Mouse (Mus musculus) hindbrain, embryonic 16.5 days (tissue): ENCODE data around the gene Fam240a. TPM values are rescaled to one million over a fixed set of nuclear protein-coding genes. Genes with fewer than 3 reads are reported as not detected.

ENCODE experiments used
- ATAC-seq: fragments of 200-750 bp; cut with Nextera tagmentation; 2 replicates; pipeline ENCODE4 v1.8.0; 2017; ENCODE audit warnings: moderate TSS enrichment, moderate library complexity
- H3K27ac ChIP-seq: fragments of 300-500 bp; sonication (generic); 2 replicates; pipeline ENCODE4 v1.5.1; 2014; ENCODE audit warnings: low read depth, mild to moderate bottlenecking, control low read depth, low read length, moderate library complexity
- H3K27me3 ChIP-seq: fragments of 300-500 bp; sonication (generic); replicated peaks from 2 replicates; pipeline ENCODE4 v1.6.1; 2014; ENCODE audit warnings: low read length; ENCODE audit not compliant: control insufficient read depth, insufficient read depth
- H3K36me3 ChIP-seq: fragments of 300-500 bp; sonication (generic); 2 replicates; pipeline ENCODE4 v1.6.1; 2014; ENCODE audit warnings: mild to moderate bottlenecking, low read length, moderate library complexity, mixed read lengths; ENCODE audit not compliant: control insufficient read depth, insufficient read depth
- H3K4me1 ChIP-seq: fragments of 300-500 bp; sonication (generic); 2 replicates; pipeline ENCODE4 v1.6.1; 2014; ENCODE audit warnings: low read depth, low read length; ENCODE audit not compliant: control insufficient read depth, insufficient read depth
- H3K4me2 ChIP-seq: fragments of 300-500 bp; sonication (generic); 2 replicates; pipeline ENCODE4 v1.6.1; 2014; ENCODE audit warnings: mild to moderate bottlenecking, low read length, control low read depth, moderate library complexity
- H3K4me3 ChIP-seq: fragments of 300-500 bp; sonication (generic); 2 replicates; pipeline ENCODE4 v1.5.1; 2014; ENCODE audit warnings: mild to moderate bottlenecking, low read length, control low read depth, moderate library complexity
- H3K9ac ChIP-seq: fragments of 300-500 bp; sonication (generic); 2 replicates; pipeline ENCODE4 v1.6.1; 2014; ENCODE audit warnings: low read depth, mild to moderate bottlenecking, control low read depth, low read length, moderate library complexity
- H3K9me3 ChIP-seq: fragments of 300-500 bp; sonication (generic); 2 replicates; pipeline ENCODE4 v1.6.1; 2014; ENCODE audit warnings: mild to moderate bottlenecking, low read length, moderate library complexity; ENCODE audit not compliant: control insufficient read depth
- WGBS: fragments of 180-500 bp; shearing (Covaris S2); extraction: QIAGEN DNeasy Blood & Tissue Kit; methylation state at CpG from one replicate; pipeline ENCODE4 v1.1.7; 2014; 5-methylcytosine and 5-hydroxymethylcytosine counted together
- polyA plus RNA-seq: library from polyadenylated mRNA; unstranded; fragments of >200 nt; fragmentation: Nextera tagmentation; extraction: Ambion mirVana; gene quantifications from 2 replicates; pipeline ENCODE4 v1.2.1, GENCODE M21; 2015

Gene Fam240a
- not detected in 2 replicates for polyA plus RNA-seq

DNA sequence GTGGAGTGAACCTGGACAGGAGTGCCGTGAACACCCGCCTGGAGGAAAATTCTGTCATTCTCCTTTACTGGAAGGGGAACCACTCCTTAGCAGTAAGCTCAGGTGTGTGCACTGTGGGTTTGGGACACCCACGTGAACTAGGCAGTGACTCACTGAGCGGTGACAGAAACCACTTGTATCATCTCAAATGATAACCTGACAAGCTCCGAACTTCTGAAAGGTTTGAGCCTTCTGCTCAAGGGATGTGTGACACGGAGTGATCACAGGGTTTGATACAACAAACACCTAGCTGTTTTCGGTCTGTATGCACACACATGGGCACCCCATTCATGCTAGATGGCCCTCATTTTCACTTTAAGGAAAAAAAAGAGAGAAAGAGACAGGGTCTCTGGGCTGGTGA, at the start of gene Fam240a:
Fam240a (minus strand) TSS at position 76 of the 400 bp plus-strand sequence.
- peaks cover 2% of the 10 kb centered on the region; the same call in 1 of the 2 replicates for H3K4me1 ChIP-seq
- ATAC-seq, result no peak
- no peak within 1 kb of the TSS for H3K4me2 ChIP-seq
- H3K4me3 ChIP-seq, result no peak within 1 kb of the TSS
- no peaks in the 10 kb centered on the region for H3K27me3 ChIP-seq
- H3K36me3 ChIP-seq, result no peaks in the 10 kb centered on the region
- H3K27ac ChIP-seq, result no peak within 1 kb of the TSS
- H3K9me3 ChIP-seq, result no peaks in the 10 kb centered on the region
- WGBS, result 92% methylated on average over 7 of the region's 7 CpGs
- H3K9ac ChIP-seq, result no peak within 1 kb of the TSS

DNA sequence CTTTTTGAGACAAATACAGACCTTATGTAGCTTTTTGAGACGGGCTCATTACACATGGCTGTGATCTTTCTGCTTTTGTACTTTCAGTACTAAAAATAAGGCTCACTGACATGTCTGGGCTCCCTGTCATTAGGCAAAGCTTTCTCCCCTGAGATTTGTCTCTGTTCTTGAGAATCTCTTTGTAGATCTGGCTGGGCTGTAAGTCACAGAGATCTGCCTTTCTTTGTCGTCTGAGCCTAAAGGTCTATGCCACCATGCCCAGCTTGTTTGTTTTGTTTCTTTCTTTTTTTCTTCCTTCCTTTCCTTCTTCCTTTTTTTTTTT, 49.2 kb upstream of the Fam240a start:
- Histone ChIP-seq H3K9ac (no peak overlapping the region), H3K4me2 (no peak overlapping the region), H3K36me3 (no peaks in the 10 kb centered on the region), H3K27ac (no peak overlapping the region), H3K27me3 (no peaks in the 10 kb centered on the region), H3K4me3 (no peak overlapping the region), H3K4me1 (no peaks in the 10 kb centered on the region), H3K9me3 (no peaks in the 10 kb centered on the region)
- 79% methylated on average over 2 of the region's 2 CpGs for WGBS
- ATAC-seq, result no peak

DNA sequence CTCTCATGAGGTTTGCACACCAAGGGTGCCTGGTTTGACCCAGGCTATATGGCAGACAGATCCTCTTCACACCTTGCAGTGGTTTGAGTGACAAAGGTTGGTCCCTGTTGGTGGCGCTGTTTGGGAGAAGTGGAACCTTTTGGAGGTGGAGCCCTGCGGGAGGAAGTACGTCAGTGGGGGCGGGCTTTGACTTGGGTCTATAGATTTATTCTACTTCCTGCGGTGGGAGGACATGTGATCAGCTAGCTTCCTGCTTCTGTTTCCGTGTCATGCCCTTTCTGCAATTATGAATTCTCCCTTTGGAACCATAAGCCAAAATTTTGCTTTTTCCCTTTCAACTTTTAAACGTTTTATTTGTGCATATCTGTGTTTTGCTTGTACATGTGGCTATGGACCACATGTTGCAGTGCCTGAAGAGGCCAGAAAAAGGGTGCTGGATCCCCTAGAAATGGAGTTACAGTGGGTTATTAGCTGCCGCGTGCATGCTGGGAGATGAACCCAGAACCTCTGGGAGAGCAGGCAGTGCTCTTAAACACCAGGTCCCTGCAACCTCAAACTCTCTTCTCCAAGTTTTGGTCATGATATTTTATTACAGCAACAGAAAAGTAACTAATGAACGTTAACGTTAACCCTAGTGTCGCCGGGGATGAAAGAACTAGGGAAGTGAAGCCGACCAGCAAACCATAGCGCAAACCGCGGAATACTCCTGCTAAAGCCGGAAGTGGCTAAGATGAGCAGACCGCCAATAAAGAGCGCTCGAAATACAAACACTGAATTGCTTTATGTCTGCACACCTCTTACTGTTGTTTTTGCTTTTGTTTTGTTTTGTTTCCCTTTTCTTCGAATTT, 48.6 kb upstream of the Fam240a start:
- no peak for ATAC-seq
- H3K27me3 ChIP-seq, result no peaks in the 10 kb centered on the region
- H3K4me2 ChIP-seq, result no peak overlapping the region
- H3K27ac ChIP-seq, result no peak overlapping the region
- H3K9me3 ChIP-seq, result no peaks in the 10 kb centered on the region
- H3K4me3 ChIP-seq, result no peak overlapping the region
- 89% methylated on average over 22 of the region's 22 CpGs for WGBS
- H3K9ac ChIP-seq, result no peak overlapping the region
- no peaks in the 10 kb centered on the region for H3K36me3 ChIP-seq
- H3K4me1 ChIP-seq, result no peaks in the 10 kb centered on the region

GRCm38 (mm10) chr9:110963566-110964115, 47.0 kb upstream of the Fam240a start:
- Histone ChIP-seq H3K36me3 (no peaks in the 10 kb centered on the region), H3K27ac (no peak overlapping the region), H3K9me3 (no peaks in the 10 kb centered on the region), H3K4me3 (no peak overlapping the region), H3K27me3 (no peaks in the 10 kb centered on the region), H3K4me2 (no peak overlapping the region), H3K4me1 (no peaks in the 10 kb centered on the region), H3K9ac (no peak overlapping the region)
- no peak for ATAC-seq
- WGBS, result 88% methylated on average over 8 of the region's 8 CpGs

GRCm38 (mm10) chr9:110961386-110961785, 44.7 kb upstream of the Fam240a start:
- no peak overlapping the region for H3K4me3 ChIP-seq

DNA sequence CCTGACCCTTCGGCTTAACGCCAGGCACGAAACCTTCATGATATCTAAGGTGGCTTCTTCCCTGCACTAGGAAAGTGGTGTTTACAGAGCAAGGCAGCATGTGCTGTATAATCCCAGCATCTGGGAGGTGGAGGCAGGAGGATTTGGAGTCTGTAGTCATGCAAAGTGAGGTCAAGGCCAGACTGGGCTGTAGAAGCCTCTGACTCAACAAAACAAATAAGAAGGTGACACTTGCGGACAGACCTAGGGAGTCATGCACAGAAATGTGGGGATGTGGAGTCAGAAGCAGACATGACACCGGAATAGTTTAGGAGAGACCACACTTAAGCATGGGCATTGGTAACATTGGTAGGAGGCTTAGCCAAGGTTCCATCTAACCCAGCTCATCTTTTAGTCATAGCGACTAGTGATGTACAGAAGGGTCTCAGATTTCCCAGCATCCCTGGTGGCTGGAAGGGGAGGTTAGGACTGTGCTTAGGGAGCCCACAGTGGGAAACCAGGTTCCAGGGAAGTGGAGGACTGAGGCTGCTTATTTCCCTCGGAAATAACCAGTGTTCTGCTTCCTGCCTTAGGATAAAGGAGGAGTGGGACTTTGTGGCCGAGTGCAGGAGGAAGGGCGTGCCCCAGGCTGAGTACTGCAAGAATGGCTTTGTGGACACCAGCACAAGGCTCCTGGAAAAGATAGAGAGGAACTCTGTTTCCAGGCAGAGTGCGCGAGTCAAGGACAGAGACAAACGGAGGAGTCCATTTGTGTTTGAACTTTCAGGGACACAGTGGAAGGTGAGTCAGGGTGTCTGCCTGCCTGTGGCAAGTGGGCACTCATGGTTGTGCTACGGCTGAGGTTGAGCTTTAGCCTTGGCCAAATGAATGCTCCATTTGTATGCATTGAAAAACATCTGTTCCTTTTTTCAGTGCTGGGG, 43.8 kb upstream of the Fam240a start:
- Histone ChIP-seq H3K4me2 (no peak overlapping the region), H3K27me3 (no peaks in the 10 kb centered on the region; the same call in 1 of the 2 replicates), H3K4me1 (no peaks in the 10 kb centered on the region), H3K27ac (no peak overlapping the region), H3K36me3 (no peaks in the 10 kb centered on the region), H3K9me3 (no peaks in the 10 kb centered on the region), H3K4me3 (no peak overlapping the region), H3K9ac (no peak overlapping the region)
- 87% methylated on average over 13 of the region's 13 CpGs for WGBS
- ATAC-seq, result no peak

More at GRCm38 (mm10) chr9:110961386-110961785, 44.7 kb upstream of the Fam240a start:
- H3K9me3 ChIP-seq, result no peaks in the 10 kb centered on the region
- no peak overlapping the region for H3K9ac ChIP-seq
- no peak overlapping the region for H3K27ac ChIP-seq
- WGBS, result 98% methylated on average over 8 of the region's 8 CpGs
- no peaks in the 10 kb centered on the region for H3K36me3 ChIP-seq
- no peaks in the 10 kb centered on the region for H3K4me1 ChIP-seq
- no peak overlapping the region for H3K4me2 ChIP-seq
- ATAC-seq, result no peak
- no peaks in the 10 kb centered on the region for H3K27me3 ChIP-seq

GRCm38 (mm10) chr9:110959669-110960068, 43.0 kb upstream of the Fam240a start:
- 82% methylated on average over 5 of the region's 5 CpGs for WGBS
- no peak overlapping the region for H3K9ac ChIP-seq
- ATAC-seq, result no peak

GRCm38 (mm10) chr9:110955962-110956361, 39.3 kb upstream of the Fam240a start:
- Histone ChIP-seq H3K4me2 (no peak overlapping the region), H3K4me1 (no peaks in the 10 kb centered on the region), H3K9ac (no peak overlapping the region), H3K27me3 (no peaks in the 10 kb centered on the region; the same call in 1 of the 2 replicates), H3K4me3 (no peak overlapping the region), H3K36me3 (no peaks in the 10 kb centered on the region), H3K9me3 (no peaks in the 10 kb centered on the region), H3K27ac (no peak overlapping the region)
- ATAC-seq, result no peak
- WGBS, result 86% methylated on average over 6 of the region's 6 CpGs

More at GRCm38 (mm10) chr9:110959669-110960068, 43.0 kb upstream of the Fam240a start:
- Histone ChIP-seq H3K27me3 (no peaks in the 10 kb centered on the region; the same call in 1 of the 2 replicates), H3K4me3 (no peak overlapping the region), H3K4me2 (no peak overlapping the region), H3K9me3 (no peaks in the 10 kb centered on the region), H3K27ac (no peak overlapping the region), H3K4me1 (no peaks in the 10 kb centered on the region), H3K36me3 (no peaks in the 10 kb centered on the region)
